Mouse (Mus musculus): ENCODE data around the gene Ccr10. TPM values are rescaled to one million over a fixed set of nuclear protein-coding genes. Genes with fewer than 3 reads are reported as not detected.
"Not testable (repeated sequence)": the region's sequence is repeated elsewhere in the genome, so short reads cannot be mapped to it uniquely, and the experiment has no call there.

Gene Ccr10
- polyA plus RNA-seq, 1 experiment, result 0.23 TPM

DNA sequence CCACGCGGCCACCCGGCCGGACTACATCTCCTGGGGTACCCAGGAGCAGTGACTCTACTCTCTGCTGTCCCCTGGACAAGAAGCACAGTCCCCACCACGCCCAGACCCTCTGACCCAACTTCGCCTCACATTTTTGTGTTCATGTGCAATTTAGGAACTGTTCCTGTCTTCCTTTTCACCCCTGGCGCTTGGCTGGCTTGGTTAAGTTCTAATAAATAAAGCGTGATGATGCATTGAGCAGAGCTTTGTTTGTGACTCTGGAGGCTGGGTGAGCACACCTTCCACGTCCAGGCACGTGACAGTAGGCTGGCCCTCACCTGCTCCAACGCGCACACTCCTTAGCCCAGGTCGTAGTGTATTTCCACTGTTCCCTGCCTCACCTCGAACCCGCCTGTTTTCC, 13.7 kb downstream of the Ccr10 start:
- Histone ChIP-seq H3K27ac (ENCODE audit: insufficient read depth, low read length) (no peak overlapping the region), H3K4me1 (ENCODE audit: control insufficient read depth, insufficient read depth, low read length) (no peaks in the 10 kb centered on the region), H3K4me3 (ENCODE audit: insufficient read depth, low read length) (no peak overlapping the region)
- TF ChIP-seq CTCF (IDR thresholded peaks at IDR 0.05; ENCODE audit: extremely low read depth, insufficient read depth, low read length), result no peak
- TF ChIP-seq POLR2A (IDR thresholded peaks at IDR 0.05; ENCODE audit: extremely low read depth, insufficient read depth, low read length), result no peak

- H3K27ac ChIP-seq (ENCODE audit: insufficient read depth, low read length); H3K4me1 ChIP-seq (ENCODE audit: control insufficient read depth, insufficient read depth, low read length); H3K4me3 ChIP-seq (ENCODE audit: insufficient read depth, low read length): not testable (repeated sequence)
Measured at GRCm38 (mm10) chr11:101160981-101161505, 14.2 kb downstream of the Ccr10 start.

DNA sequence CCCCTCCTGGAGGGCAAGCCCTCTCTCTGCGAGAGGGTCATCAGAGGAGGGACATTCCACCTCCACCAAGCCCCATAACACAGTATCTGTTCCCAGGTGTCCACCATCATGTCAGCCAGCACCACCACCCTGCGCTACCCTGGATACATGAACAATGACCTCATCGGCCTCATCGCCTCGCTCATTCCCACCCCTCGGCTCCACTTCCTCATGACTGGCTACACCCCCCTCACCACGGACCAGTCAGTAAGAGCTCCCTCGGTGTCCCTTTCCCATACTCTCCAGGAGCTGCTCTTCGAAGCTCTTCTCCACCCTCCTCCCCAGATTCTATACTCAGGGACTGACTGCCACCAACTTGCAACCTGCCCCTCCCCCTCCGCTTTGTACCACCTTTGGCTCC, 15.1 kb downstream of the Ccr10 start:
- not testable (repeated sequence) for H3K27ac ChIP-seq (ENCODE audit: insufficient read depth, low read length); H3K4me1 ChIP-seq (ENCODE audit: control insufficient read depth, insufficient read depth, low read length); H3K4me3 ChIP-seq (ENCODE audit: insufficient read depth, low read length)

DNA sequence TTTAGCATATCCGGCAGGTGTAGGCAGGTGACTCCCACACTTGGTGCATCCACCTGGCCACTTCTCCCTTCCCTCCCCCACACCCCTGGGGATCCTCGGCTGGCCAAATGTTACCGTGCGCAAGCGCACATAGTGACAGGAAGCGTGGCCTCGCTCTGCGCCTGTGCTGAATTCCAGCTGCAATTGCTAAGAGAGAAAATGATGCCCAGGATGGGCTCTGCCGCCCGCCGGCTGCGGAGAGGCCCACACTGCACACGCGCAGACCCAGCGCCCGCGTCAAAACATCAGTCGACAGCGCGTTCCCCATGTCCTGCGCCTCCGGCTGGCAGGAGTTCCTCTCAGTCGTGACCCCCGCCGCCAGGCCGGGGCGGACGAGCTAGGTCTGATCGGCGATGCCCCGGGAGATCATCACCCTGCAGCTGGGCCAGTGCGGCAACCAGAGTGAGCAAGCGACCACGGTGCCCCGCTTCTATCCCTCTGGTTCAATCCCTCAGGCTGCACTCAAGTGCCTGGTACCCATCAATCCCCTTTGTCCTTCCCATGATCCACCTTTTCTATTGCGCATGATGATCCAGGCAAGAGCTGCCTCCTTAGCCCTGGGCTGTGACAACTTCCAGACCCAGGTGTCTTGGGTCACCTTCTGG, 19.4 kb downstream of the Ccr10 start, which contains the start of gene Tubg2:
Tubg2 (plus strand) TSS at position 180 of the 644 bp plus-strand sequence.
- Histone ChIP-seq H3K4me3 (ENCODE audit: insufficient read depth, low read length) (peak within 1 kb of the TSS; percentile 53), H3K27ac (ENCODE audit: insufficient read depth, low read length) (peak within 1 kb of the TSS; percentile 49; the same call in 1 of the 2 replicates), H3K4me1 (ENCODE audit: control insufficient read depth, insufficient read depth, low read length) (no peaks in the 10 kb centered on the region)
- TF ChIP-seq CTCF (IDR thresholded peaks at IDR 0.05; ENCODE audit: extremely low read depth, insufficient read depth, low read length), result no peak
- peak; percentile 69 for TF ChIP-seq POLR2A (IDR thresholded peaks at IDR 0.05; ENCODE audit: extremely low read depth, insufficient read depth, low read length)

GRCm38 (mm10) chr11:101155151-101155550, 20.1 kb downstream of the Ccr10 start:
- Histone ChIP-seq H3K4me1 (ENCODE audit: control insufficient read depth, insufficient read depth, low read length) (no peaks in the 10 kb centered on the region), H3K4me3 (ENCODE audit: insufficient read depth, low read length) (peak overlapping the region; percentile 53; the same call in 1 of the 2 replicates), H3K27ac (ENCODE audit: insufficient read depth, low read length) (no peak overlapping the region)
- TF ChIP-seq CTCF (IDR thresholded peaks at IDR 0.05; ENCODE audit: extremely low read depth, insufficient read depth, low read length) (no peak), POLR2A (IDR thresholded peaks at IDR 0.05; ENCODE audit: extremely low read depth, insufficient read depth, low read length) (no peak)

GRCm38 (mm10) chr11:101154648-101155047, 20.6 kb downstream of the Ccr10 start:
- TF ChIP-seq CTCF (IDR thresholded peaks at IDR 0.05; ENCODE audit: extremely low read depth, insufficient read depth, low read length) (no peak), POLR2A (IDR thresholded peaks at IDR 0.05; ENCODE audit: extremely low read depth, insufficient read depth, low read length) (no peak)
- Histone ChIP-seq H3K4me1 (ENCODE audit: control insufficient read depth, insufficient read depth, low read length) (no peaks in the 10 kb centered on the region), H3K4me3 (ENCODE audit: insufficient read depth, low read length) (no peak overlapping the region), H3K27ac (ENCODE audit: insufficient read depth, low read length) (no peak overlapping the region)

DNA sequence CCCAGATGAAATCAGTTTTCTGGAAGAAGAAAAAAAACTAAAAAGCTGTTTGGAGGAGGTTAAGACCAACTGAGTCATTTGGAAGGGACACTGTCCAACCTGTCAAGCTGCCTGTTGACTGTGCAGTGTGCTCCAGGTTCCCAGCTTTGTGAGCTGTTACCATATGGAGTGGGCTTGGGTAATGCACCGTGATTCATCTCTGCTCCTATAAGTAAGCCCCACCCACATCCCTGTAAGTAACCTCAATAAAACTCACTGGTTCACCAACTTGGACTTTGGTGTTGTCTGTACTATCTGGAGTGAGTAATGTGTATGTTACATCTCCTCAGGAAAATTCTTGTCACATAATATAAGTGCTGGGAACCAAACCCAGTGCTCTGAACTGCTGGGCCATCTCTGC, 22.4 kb downstream of the Ccr10 start:
- TF ChIP-seq POLR2A (IDR thresholded peaks at IDR 0.05; ENCODE audit: extremely low read depth, insufficient read depth, low read length) (no peak), CTCF (IDR thresholded peaks at IDR 0.05; ENCODE audit: extremely low read depth, insufficient read depth, low read length) (no peak)
- no peak overlapping the region for H3K27ac ChIP-seq (ENCODE audit: insufficient read depth, low read length)
- H3K4me3 ChIP-seq (ENCODE audit: insufficient read depth, low read length), result no peak overlapping the region
- no peaks in the 10 kb centered on the region for H3K4me1 ChIP-seq (ENCODE audit: control insufficient read depth, insufficient read depth, low read length)

GRCm38 (mm10) chr11:101151063-101151462, 24.2 kb downstream of the Ccr10 start:
- H3K27ac ChIP-seq (ENCODE audit: insufficient read depth, low read length), result no peak overlapping the region
- TF ChIP-seq POLR2A (IDR thresholded peaks at IDR 0.05; ENCODE audit: extremely low read depth, insufficient read depth, low read length), result no peak
- no peak for TF ChIP-seq CTCF (IDR thresholded peaks at IDR 0.05; ENCODE audit: extremely low read depth, insufficient read depth, low read length)
- no peak overlapping the region for H3K4me3 ChIP-seq (ENCODE audit: insufficient read depth, low read length)
- H3K4me1 ChIP-seq (ENCODE audit: control insufficient read depth, insufficient read depth, low read length), result no peaks in the 10 kb centered on the region

DNA sequence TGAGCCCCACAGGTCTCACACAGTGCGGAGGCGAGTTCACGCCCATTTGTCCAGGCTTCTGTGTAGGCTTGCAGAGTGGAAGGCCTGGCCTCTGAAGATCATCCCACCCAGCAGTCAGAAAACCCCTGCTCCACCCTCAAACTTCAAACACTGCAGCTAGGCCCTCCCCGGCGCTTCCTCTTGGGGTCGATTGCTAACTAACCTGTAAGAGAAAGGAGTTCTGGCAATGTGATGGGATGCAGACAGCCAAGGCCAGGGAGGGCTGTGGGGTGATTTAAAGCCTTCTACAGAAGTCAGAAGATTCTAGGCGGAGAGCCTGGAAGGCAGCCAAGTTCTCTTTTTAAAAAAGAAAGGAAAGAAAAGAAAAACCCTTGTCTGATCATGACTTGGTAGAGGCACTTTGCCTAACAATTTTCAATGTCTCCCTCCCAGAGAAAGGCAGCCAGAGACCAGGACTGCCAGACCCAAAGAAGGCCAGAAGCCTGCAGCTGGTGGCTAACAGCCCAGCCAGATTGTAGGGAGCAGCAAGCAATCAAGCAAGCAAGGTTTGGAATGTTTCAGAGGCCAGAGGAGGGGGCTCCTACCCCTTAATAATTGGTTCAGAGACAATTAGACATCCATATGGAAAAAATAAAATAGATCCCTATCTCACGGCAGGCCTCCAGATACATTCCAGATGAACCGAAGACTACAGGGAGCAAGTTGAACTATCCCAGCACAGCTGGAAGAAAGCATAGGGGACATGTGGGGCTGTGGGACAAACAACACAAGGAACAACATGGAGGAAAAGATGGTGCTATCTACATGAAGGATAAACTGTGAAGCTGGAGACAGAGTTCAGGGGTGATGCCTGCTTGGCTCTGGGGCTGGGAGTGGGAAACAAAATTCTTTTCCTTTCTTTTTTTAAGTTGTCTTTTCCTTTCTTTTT, 25.8 kb downstream of the Ccr10 start:
- Histone ChIP-seq H3K4me1 (ENCODE audit: control insufficient read depth, insufficient read depth, low read length) (no peaks in the 10 kb centered on the region), H3K27ac (ENCODE audit: insufficient read depth, low read length) (0 out of 2 replicates have a peak overlapping the region, but pooled peaks have one; percentile 43), H3K4me3 (ENCODE audit: insufficient read depth, low read length) (no peak overlapping the region)
- TF ChIP-seq CTCF (IDR thresholded peaks at IDR 0.05; ENCODE audit: extremely low read depth, insufficient read depth, low read length) (no peak), POLR2A (IDR thresholded peaks at IDR 0.05; ENCODE audit: extremely low read depth, insufficient read depth, low read length) (no peak)

GRCm38 (mm10) chr11:101148751-101149150, 26.5 kb downstream of the Ccr10 start:
- Histone ChIP-seq H3K27ac (ENCODE audit: insufficient read depth, low read length) (0 out of 2 replicates have a peak overlapping the region, but pooled peaks have one; percentile 43), H3K4me1 (ENCODE audit: control insufficient read depth, insufficient read depth, low read length) (no peaks in the 10 kb centered on the region), H3K4me3 (ENCODE audit: insufficient read depth, low read length) (no peak overlapping the region)
- TF ChIP-seq POLR2A (IDR thresholded peaks at IDR 0.05; ENCODE audit: extremely low read depth, insufficient read depth, low read length) (no peak), CTCF (IDR thresholded peaks at IDR 0.05; ENCODE audit: extremely low read depth, insufficient read depth, low read length) (no peak)

Measured in cortical plate, adult 2 months (tissue).